Mouse (Mus musculus): ENCODE results near the gene Gps2. TPM values are rescaled to one million over a fixed set of nuclear protein-coding genes. Genes with fewer than 3 reads are reported as not detected.

The Gps2 gene
- polyA plus RNA-seq (2015; fragmentation: Nextera tagmentation; extraction: Ambion mirVana) = 48.2 and 58.8 TPM in 2 replicates

DNA sequence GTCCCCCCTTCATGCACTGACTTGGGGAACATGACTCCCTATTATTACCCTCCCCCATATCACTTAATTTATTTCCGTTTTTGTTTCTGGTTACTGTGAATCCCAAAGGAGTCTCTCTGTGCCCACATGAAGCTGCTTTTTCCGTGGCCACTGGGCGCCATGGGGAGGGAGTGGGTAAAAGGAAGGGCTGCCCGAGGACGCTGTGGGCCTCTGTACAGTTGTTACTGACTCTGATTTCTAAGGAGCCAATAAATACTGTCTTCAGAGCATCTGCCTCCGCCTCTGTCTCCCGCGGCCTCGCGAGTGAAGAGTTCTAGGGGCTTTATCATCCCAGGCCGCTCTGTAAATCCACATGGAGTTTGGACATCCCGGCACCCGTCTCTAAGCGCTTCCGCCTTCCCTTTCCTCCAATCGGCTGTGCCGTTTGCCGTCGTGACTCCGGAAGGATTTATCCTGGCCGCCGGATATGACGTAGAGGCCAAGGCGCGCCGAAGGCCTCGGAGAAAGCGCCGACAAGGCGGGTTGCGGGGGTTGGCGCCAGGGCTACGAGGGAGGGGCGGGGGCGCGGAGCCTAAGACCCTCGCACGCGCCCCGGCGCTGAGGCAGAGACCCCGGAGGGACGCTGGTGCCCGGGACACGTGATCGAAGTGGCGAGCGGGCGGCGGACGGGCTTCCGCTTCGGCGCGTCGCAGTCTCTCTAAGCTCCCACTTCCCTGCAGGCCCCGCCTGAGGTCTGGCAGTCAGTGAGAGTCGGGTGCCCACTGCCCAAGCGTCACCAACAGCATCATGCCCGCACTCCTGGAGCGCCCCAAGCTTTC is at the start of gene Gps2:
Gene Gps2, plus strand, starts transcription at position 335 of the 818 bp plus-strand sequence.

DNA sequence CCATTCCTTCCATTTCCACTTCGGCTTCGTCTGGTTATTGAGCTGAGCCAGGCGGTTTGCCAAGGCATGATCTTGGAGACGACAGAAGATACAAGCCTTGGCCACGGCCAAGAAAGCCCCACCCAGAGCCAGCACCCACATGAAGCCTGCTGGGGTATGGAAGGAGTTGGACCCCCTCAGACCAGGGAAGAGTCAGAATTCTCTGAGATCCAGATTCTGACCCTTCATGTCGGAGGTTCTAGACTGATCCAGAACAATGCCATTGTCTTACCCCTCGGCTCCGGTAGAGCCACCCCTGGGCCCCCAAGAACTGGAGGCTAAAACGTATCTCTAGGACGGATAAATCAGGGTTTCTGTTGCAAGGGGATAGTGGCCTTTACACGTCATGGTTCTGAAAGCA is 35.8 kb upstream of the Gps2 start, which contains the start of gene Tmem95:
Gene Tmem95, minus strand, starts transcription at position 141 of the 400 bp plus-strand sequence.

DNA sequence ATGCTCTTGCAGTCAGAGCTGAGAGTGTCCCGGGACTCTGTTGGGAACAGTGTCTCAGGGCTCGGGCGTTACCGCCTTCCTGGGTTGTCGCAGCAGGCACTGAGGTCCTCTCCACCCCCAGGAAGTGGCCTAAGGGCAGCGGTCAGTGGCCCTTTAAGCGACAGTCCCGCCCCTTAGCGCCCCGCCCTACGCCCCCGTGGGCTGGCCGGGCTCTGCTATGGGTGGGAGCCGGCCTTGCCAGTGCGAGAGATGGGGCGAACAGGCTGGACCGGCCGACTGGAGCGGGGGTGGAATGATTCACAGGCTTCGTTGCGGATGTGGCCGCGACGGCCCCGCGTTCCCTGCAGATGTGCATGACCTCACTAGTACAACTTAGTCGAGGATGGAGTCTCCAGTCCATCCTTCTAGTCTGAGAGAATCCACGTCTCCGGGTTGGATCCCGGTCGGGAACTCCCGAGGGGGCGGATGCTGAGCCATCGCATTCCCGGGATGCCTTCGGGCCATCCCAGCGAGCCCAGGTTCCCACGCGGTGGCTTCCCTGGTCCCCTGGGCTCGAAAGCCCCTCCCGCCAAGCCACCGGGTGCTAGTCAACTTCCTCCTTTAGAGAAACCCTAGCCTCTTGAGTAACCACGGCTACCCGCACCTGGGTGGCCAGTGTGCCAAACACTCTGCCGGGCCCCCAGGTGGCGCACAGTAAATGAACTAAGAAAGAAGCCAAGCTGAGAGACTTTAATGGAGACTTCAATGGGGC is 32.7 kb upstream of the Gps2 start, which contains the start of gene Kctd11:
Gene Kctd11, minus strand, starts transcription at position 554 of the 751 bp plus-strand sequence.

DNA sequence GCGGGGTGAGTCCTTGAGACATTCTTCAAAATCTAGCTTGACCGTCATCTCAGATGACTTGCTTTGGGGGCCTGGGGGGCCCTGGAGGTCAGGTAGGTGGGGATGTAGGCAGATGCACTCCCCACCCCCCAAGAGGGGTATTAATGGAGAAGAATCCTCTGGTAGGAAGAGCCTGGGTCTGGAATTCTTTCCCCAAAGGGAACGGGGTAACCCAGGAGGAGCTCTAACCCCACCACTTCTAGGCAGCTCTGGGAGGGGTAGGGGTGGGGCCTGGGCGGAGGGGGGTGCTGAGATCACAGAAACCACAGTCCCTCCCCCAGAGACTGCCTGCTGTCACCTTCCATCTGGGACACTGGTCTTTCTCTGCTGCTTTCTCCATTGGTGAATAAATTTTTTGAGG is 18.4 kb upstream of the Gps2 start, which contains the start of gene Acap1:
Gene Acap1, minus strand, starts transcription at position 249 of the 400 bp plus-strand sequence.

DNA sequence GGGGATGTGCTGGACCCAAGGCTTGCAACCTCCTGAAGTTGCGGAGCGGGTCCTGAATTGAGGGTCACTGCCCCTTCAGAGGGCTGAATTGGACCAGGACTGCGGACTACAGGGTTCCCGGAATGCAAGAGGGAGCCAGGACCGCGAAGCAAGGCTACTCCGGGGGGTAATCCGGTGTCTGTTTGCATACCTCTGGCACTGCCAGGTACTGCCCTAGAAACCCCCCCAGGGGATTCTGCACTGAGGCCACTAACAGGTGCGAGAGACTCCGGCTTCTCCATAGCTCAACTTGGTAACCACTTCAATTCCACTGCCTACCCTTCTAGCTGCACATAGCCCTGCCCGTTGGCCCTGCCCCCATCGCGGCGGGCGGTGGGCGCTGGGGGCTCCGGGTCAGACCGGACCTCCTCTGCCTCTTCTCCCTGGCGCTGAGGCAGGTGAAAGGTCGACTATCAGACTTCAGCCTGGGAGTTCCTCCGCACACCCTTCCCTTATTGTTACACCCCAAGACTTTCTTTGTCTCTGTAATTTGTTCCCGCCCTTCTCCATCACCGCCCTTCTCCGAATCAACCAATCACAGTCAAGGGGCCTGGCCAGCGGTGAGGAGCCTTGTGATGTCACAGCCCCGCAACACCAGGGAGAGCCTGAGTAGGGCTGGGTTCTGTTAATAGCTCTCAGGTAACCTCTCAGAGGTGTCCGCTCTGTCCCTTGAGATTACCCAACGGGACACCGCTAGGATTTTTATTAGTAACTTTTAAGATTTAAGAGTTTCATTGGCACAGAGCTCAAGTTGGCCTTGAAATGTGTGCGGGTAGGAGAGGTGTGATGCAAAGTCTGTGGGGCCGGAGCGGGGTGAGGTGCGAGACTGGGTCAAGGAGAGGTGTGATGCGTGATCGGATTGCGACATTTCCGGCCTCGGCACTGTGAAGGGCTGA is 12.9 kb upstream of the Gps2 start, which contains the start of the genes 2810408A11Rik and Neurl4:
Gene 2810408A11Rik, minus strand, starts transcription at position 517 of the 935 bp plus-strand sequence.
Gene Neurl4, plus strand, starts transcription at position 602 of the 935 bp plus-strand sequence.

DNA sequence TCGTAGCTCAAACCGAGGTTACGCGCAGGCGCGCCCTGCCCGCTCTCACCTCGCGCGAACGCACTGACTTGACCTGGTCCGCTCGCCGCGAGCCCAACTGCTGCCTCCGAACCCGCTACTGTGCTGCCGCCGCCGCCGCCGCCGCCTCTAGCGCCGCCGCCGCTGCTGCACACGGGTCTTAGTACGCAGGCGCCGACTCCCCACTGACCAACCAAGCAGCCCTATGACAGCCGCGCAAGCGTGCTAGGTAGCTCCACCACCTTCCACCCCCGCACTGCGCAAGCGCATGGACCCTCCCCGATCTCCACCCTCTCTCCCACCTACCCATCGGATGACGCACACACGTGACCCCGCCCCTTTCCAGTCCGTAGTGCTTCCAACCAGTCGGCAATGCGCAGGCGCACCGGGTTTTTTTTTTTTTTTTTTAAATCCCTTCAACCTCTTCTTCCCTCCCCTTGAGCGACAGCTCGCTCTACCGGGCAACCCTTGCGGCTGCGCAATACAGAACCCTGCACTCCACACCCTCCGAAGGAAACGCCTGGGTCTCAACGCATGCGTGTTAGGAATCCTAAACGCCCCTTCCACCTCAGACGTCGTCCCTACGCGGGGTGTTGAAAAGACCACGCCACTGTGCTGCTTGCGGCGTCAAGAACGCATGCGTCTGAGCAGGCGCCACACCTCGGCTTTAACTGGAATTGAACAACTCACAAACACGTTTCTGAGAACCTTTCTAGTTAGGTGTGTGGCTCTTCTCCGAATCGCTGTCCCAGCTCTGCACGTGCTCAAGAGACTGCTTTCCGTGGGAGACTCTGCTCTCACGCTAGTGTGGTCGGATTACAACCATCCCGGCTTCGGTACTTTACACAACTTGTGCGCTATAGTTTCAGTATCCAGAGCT is 7.7 kb downstream of the Gps2 start, which contains the start of gene Eif5a:
Gene Eif5a, minus strand, starts transcription at position 845 of the 898 bp plus-strand sequence.

DNA sequence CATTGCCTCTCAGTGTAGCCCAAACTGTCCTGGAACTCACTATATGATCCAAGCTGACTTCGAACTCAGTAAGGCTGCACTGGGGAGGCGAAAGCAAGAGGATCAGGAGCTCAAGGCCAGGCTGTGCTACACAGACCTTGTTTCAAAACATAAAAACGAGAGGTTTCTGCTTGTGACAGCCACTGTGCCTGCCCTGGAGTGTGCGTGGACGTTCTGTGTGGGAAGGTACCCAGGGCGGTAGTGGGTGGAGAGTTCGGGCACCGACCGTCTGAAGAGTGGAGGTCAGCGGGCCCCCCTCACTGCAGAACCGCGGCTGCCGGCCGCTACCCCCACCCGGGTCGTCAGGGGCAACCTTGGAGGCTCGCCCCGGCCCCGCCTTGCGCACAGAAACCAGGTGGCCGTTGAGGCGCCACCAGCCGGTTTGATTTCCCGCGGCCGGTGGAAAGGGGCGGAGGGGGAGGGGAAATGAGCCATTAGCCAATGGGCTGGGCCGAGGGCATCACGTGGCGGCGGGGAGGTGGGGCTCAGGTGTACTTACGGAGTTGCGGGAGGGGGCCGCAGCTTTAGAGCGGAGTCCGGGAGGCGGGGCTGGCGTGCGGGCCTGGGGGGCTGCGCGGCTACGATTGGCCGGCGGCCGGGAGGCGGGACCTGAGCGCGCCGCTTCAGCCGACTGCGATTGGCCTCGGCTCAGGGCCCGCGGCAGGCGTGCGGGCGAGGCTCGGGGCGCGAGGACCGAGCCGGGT is 21.6 kb downstream of the Gps2 start, which contains the start of gene Ybx2:
Gene Ybx2, plus strand, starts transcription at position 660 of the 743 bp plus-strand sequence.

DNA sequence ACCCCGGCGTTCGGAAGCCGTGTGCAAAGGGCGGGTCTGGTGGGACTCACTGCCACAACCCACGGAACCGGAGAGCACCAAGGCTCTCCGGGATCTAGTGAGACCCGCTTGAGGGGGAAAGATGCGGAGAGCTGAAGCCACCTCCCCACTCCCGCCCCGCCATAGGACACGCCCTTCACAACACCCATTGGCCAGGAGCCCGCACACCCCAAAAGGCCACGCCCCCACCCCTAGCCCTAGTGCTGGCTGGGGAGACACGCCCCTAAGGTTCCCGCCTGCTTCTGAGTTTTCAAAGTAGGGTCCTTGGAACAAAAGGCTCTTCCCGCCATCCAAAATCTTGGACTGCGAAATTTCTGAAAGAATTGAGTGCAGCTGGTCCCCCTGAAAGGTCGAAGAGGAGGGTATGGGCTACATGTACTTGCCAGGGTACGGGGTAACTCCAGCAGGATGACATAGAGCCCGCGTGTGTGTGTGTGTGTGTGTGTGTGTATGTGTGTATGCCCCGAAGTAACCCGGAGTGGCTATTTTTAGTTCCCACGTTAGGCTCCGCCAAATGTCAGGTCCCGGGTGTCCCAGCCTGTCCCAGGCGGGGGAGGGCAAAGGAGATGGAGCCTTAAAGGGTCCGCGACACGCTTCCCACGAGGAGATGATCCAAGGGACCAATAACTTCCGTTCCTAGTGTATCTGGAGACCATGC is 34.5 kb downstream of the Gps2 start, which contains the start of gene Slc2a4:
Gene Slc2a4, minus strand, starts transcription at position 123 of the 697 bp plus-strand sequence.

DNA sequence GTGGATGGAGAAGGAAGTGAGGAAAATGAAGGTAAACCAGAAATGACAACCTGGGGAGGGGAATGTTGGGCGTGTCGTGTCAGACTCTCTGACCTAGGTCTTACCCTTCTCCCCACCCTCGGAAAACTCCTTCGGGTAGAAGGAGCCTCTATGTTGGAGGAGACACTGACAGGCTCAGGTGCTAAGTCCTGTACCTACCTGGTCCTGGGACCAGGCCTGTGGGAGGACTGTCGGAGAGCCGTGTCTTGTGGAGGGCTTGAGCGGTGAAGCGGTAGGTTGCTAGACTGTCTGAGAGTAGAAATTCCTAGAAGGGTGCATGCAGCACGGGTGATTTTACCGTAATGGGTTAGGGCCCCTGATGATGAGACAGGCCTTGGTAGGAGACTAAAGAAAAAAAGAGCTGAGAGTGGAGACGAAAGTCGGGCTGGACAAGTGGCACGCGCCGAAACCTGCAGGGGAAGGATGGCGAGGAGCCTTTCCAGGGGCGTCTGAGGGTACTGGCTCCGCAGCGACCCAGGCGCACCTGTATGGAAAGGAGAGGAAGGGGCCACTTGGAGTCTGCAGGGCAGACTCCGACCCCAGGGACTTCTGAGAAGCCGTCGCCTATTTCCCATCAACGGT is 51.1 kb downstream of the Gps2 start, which contains the start of gene Cldn7:
Gene Cldn7, plus strand, starts transcription at position 130 of the 621 bp plus-strand sequence.

Small RNA genes lying within 50 kb of the gene (microRNA-seq; reads per million reads assigned to microRNA genes)
- gene Mir6924 = not detected

Other genes starting within 250 kb of the Gps2 start
- 14.1 and 18.7 TPM in 2 replicates for gene Cd68, start 247.7 kb upstream of the Gps2 start, polyA plus RNA-seq (2015; fragmentation: Nextera tagmentation; extraction: Ambion mirVana)
- gene Eif4a1, start 241.5 kb upstream of the Gps2 start, polyA plus RNA-seq (2015; fragmentation: Nextera tagmentation; extraction: Ambion mirVana) = 347 and 357 TPM in 2 replicates
- gene Senp3, start 231.8 kb upstream of the Gps2 start, polyA plus RNA-seq (2015; fragmentation: Nextera tagmentation; extraction: Ambion mirVana) = 69.5 and 74.3 TPM in 2 replicates
- 0.92 and 0.93 TPM in 2 replicates for gene Tnfsf13, start 228.1 kb upstream of the Gps2 start, polyA plus RNA-seq (2015; fragmentation: Nextera tagmentation; extraction: Ambion mirVana)
- 7.0 TPM in 2 replicates for gene Tnfsf12, start 218.0 kb upstream of the Gps2 start, polyA plus RNA-seq (2015; fragmentation: Nextera tagmentation; extraction: Ambion mirVana)
- gene Tnfsfm13, start 217.8 kb upstream of the Gps2 start, polyA plus RNA-seq (2015; fragmentation: Nextera tagmentation; extraction: Ambion mirVana) = 1.3 and 3.3 TPM in 2 replicates
- 9.6 and 10.9 TPM in 2 replicates for gene Polr2a, start 155.3 kb upstream of the Gps2 start, polyA plus RNA-seq (2015; fragmentation: Nextera tagmentation; extraction: Ambion mirVana)
- gene Slc35g3, start 151.9 kb upstream of the Gps2 start, polyA plus RNA-seq (2015; fragmentation: Nextera tagmentation; extraction: Ambion mirVana) = 0.09 and 0.15 TPM in 2 replicates
- 4.9 and 6.8 TPM in 2 replicates for gene Zbtb4, start 148.0 kb upstream of the Gps2 start, polyA plus RNA-seq (2015; fragmentation: Nextera tagmentation; extraction: Ambion mirVana)
- gene Chrnb1, start 117.9 kb upstream of the Gps2 start, polyA plus RNA-seq (2015; fragmentation: Nextera tagmentation; extraction: Ambion mirVana) = 1.3 and 1.5 TPM in 2 replicates
- 7.1 and 8.5 TPM in 2 replicates for gene Fgf11, start 112.0 kb upstream of the Gps2 start, polyA plus RNA-seq (2015; fragmentation: Nextera tagmentation; extraction: Ambion mirVana)
- gene Tmem102, start 108.3 kb upstream of the Gps2 start, polyA plus RNA-seq (2015; fragmentation: Nextera tagmentation; extraction: Ambion mirVana) = 1.2 and 1.6 TPM in 2 replicates
- not detected in 2 replicates for gene Gm39566, start 98.6 kb upstream of the Gps2 start, polyA plus RNA-seq (2015; fragmentation: Nextera tagmentation; extraction: Ambion mirVana)
- not detected in 2 replicates for gene Spem2, start 95.4 kb upstream of the Gps2 start, polyA plus RNA-seq (2015; fragmentation: Nextera tagmentation; extraction: Ambion mirVana)
- not detected in 2 replicates for gene Spem1, start 91.7 kb upstream of the Gps2 start, polyA plus RNA-seq (2015; fragmentation: Nextera tagmentation; extraction: Ambion mirVana)
- gene Nlgn2, start 76.1 kb upstream of the Gps2 start, polyA plus RNA-seq (2015; fragmentation: Nextera tagmentation; extraction: Ambion mirVana) = 25.7 and 29.7 TPM in 2 replicates
- 452 and 485 TPM in 2 replicates for gene Tmem256, start 75.4 kb upstream of the Gps2 start, polyA plus RNA-seq (2015; fragmentation: Nextera tagmentation; extraction: Ambion mirVana)
- 32.3 and 33.8 TPM in 2 replicates for gene Plscr3, start 67.5 kb upstream of the Gps2 start, polyA plus RNA-seq (2015; fragmentation: Nextera tagmentation; extraction: Ambion mirVana)
- gene Tnk1, start 55.2 kb upstream of the Gps2 start, polyA plus RNA-seq (2015; fragmentation: Nextera tagmentation; extraction: Ambion mirVana) = 0.15 TPM in 1 of 2 replicates, not detected in the other
- not detected in 2 replicates for gene Tmem95, start 35.9 kb upstream of the Gps2 start, polyA plus RNA-seq (2015; fragmentation: Nextera tagmentation; extraction: Ambion mirVana)
- gene Kctd11, start 32.5 kb upstream of the Gps2 start, polyA plus RNA-seq (2015; fragmentation: Nextera tagmentation; extraction: Ambion mirVana) = 2.1 and 2.2 TPM in 2 replicates
- 0.10 and 0.15 TPM in 2 replicates for gene Acap1, start 18.3 kb upstream of the Gps2 start, polyA plus RNA-seq (2015; fragmentation: Nextera tagmentation; extraction: Ambion mirVana)
- 3.0 and 3.2 TPM in 2 replicates for gene 2810408A11Rik, start 12.9 kb upstream of the Gps2 start, polyA plus RNA-seq (2015; fragmentation: Nextera tagmentation; extraction: Ambion mirVana)
- 13.0 and 19.0 TPM in 2 replicates for gene Neurl4, start 12.8 kb upstream of the Gps2 start, polyA plus RNA-seq (2015; fragmentation: Nextera tagmentation; extraction: Ambion mirVana)
- gene Eif5a, start 8.1 kb downstream of the Gps2 start, polyA plus RNA-seq (2015; fragmentation: Nextera tagmentation; extraction: Ambion mirVana) = 1,029 and 1,041 TPM in 2 replicates
- 3.5 and 5.2 TPM in 2 replicates for gene Ybx2, start 21.9 kb downstream of the Gps2 start, polyA plus RNA-seq (2015; fragmentation: Nextera tagmentation; extraction: Ambion mirVana)
- gene Slc2a4, start 34.3 kb downstream of the Gps2 start, polyA plus RNA-seq (2015; fragmentation: Nextera tagmentation; extraction: Ambion mirVana) = 8.9 and 9.0 TPM in 2 replicates
- gene Cldn7, start 50.9 kb downstream of the Gps2 start, polyA plus RNA-seq (2015; fragmentation: Nextera tagmentation; extraction: Ambion mirVana) = not detected in 2 replicates
- 32.8 and 41.1 TPM in 2 replicates for gene Ctdnep1, start 67.3 kb downstream of the Gps2 start, polyA plus RNA-seq (2015; fragmentation: Nextera tagmentation; extraction: Ambion mirVana)
- 161 and 162 TPM in 2 replicates for gene Elp5, start 68.6 kb downstream of the Gps2 start, polyA plus RNA-seq (2015; fragmentation: Nextera tagmentation; extraction: Ambion mirVana)
- gene Gabarap, start 77.3 kb downstream of the Gps2 start, polyA plus RNA-seq (2015; fragmentation: Nextera tagmentation; extraction: Ambion mirVana) = 532 and 552 TPM in 2 replicates
- 41.5 and 47.4 TPM in 2 replicates for gene Phf23, start 81.9 kb downstream of the Gps2 start, polyA plus RNA-seq (2015; fragmentation: Nextera tagmentation; extraction: Ambion mirVana)
- 16.9 and 19.7 TPM in 2 replicates for gene Dvl2, start 86.7 kb downstream of the Gps2 start, polyA plus RNA-seq (2015; fragmentation: Nextera tagmentation; extraction: Ambion mirVana)
- 67.1 and 67.9 TPM in 2 replicates for gene Acadvl, start 101.5 kb downstream of the Gps2 start, polyA plus RNA-seq (2015; fragmentation: Nextera tagmentation; extraction: Ambion mirVana)
- gene Dlg4, start 103.1 kb downstream of the Gps2 start, polyA plus RNA-seq (2015; fragmentation: Nextera tagmentation; extraction: Ambion mirVana) = 23.8 and 24.9 TPM in 2 replicates
- gene Asgr1, start 140.2 kb downstream of the Gps2 start, polyA plus RNA-seq (2015; fragmentation: Nextera tagmentation; extraction: Ambion mirVana) = 4.8 and 7.3 TPM in 2 replicates
- 0.28 TPM in 1 of 2 replicates, not detected in the other for gene Asgr2, start 178.8 kb downstream of the Gps2 start, polyA plus RNA-seq (2015; fragmentation: Nextera tagmentation; extraction: Ambion mirVana)
- 0.69 and 0.70 TPM in 2 replicates for gene Mgl2, start 216.4 kb downstream of the Gps2 start, polyA plus RNA-seq (2015; fragmentation: Nextera tagmentation; extraction: Ambion mirVana)
- 0.71 and 2.0 TPM in 2 replicates for gene Clec10a, start 242.3 kb downstream of the Gps2 start, polyA plus RNA-seq (2015; fragmentation: Nextera tagmentation; extraction: Ambion mirVana)

Measured in neural tube, postnatal 0 days (tissue).